Mouse (Mus musculus) gastrocnemius, postnatal 25 days (tissue): ENCODE results near the gene Ufsp1. TPM values are rescaled to one million over a fixed set of nuclear protein-coding genes. Genes with fewer than 3 reads are reported as not detected.
A peak's percentile ranks its signal among the peaks of the same experiment; 100 is the strongest.

Experiments
- DNase-seq: peaks from one replicate; pipeline ENCODE4 v3.0.0; 2022
- microRNA-seq, 2 experiments: library from miRNA; unstranded; fragments of <30 nt; microRNA quantifications; one replicate each; pipeline ENCODE4 v1.2.0; 2021; ENCODE audit warnings: borderline replicate concordance in 2 of 2
- total RNA-seq, 2 experiments: library from RNA; stranded (reverse); gene quantifications; 1 replicate in 1 of 2; 2 replicates in 1 of 2; pipeline ENCODE4 v1.2.3; 2021

Gene Ufsp1
- total RNA-seq, 2 experiments from 2014 or later, result 18.3 to 24.4 TPM

GRCm38 (mm10) chr5:137333512-137334174 is 39.2 kb downstream of the Ufsp1 start, which contains the start of gene Slc12a9:
Gene Slc12a9 (minus strand): TSS chr5:137333597.
- peak; percentile 89 for DNase-seq

GRCm38 (mm10) chr5:137334317-137334716 is 39.9 kb downstream of the Ufsp1 start:
- DNase-seq, result no peak

GRCm38 (mm10) chr5:137335066-137335465 is 40.6 kb downstream of the Ufsp1 start:
- no peak for DNase-seq

GRCm38 (mm10) chr5:137337190-137337589 is 42.8 kb downstream of the Ufsp1 start:
- no peak for DNase-seq

GRCm38 (mm10) chr5:137338256-137338655 is 43.8 kb downstream of the Ufsp1 start:
- peak; percentile 92 for DNase-seq

- DNase-seq, result peak; percentile 66
These were observed 44.3 kb downstream of the Ufsp1 start for GRCm38 (mm10) chr5:137338663-137339289.

- peak; percentile 71 for DNase-seq
These were observed 45.0 kb downstream of the Ufsp1 start for GRCm38 (mm10) chr5:137339290-137339979.

GRCm38 (mm10) chr5:137340222-137340621 is 45.8 kb downstream of the Ufsp1 start:
- DNase-seq, result no peak

- no peak for DNase-seq
These were observed 48.1 kb downstream of the Ufsp1 start for GRCm38 (mm10) chr5:137342407-137343012.

- no peak for DNase-seq
These were observed 49.0 kb downstream of the Ufsp1 start for GRCm38 (mm10) chr5:137343412-137343811.

- DNase-seq, result no peak
These were observed 49.4 kb downstream of the Ufsp1 start for GRCm38 (mm10) chr5:137343869-137344268.

Small RNA genes lying within 50 kb of the gene (microRNA-seq; reads per million reads assigned to microRNA genes)
- 0 to 0.26 reads per million in 2 experiments for gene Mir7036
- 0 reads per million in 2 experiments for gene Mir8116

Other genes starting within 250 kb of the Ufsp1 start
- 10 to 100 TPM; 13.5 to 23.4 TPM for gene Ap1s1, start 248.5 kb upstream of the Ufsp1 start, total RNA-seq
- gene Serpine1, start 222.4 kb upstream of the Ufsp1 start, total RNA-seq, result 1 to 10 TPM; 1.3 to 4.9 TPM
- 1 to 10 TPM; 7.4 TPM for gene Trim56, start 178.4 kb upstream of the Ufsp1 start, total RNA-seq
- gene Muc3, start 145.3 kb upstream of the Ufsp1 start, total RNA-seq, result not detected
- under 1 TPM; 0.15 to 0.27 TPM for gene Muc3a, start 82.2 kb upstream of the Ufsp1 start, total RNA-seq
- 10 to 100 TPM; 26.4 to 40.7 TPM for gene Ache, start 7.1 kb upstream of the Ufsp1 start, total RNA-seq
- gene Srrt, start 13.0 kb downstream of the Ufsp1 start, total RNA-seq, result 10 to 100 TPM; 38.5 to 44.7 TPM
- gene Trip6, start 19.8 kb downstream of the Ufsp1 start, total RNA-seq, result 1 to 10 TPM; 5.2 to 5.3 TPM
- gene Slc12a9, start 39.0 kb downstream of the Ufsp1 start, total RNA-seq, result 1 to 10 TPM; 2.3 to 3.1 TPM
- 10 to 100 TPM; 13.4 to 15.8 TPM for gene Ephb4, start 55.5 kb downstream of the Ufsp1 start, total RNA-seq
- under 1 TPM in 1 of 2 experiments, not detected in 1; 0.08 TPM for gene Zan, start 182.4 kb downstream of the Ufsp1 start, total RNA-seq
- 1 to 10 TPM; 9.7 to 9.9 TPM for gene Pop7, start 207.9 kb downstream of the Ufsp1 start, total RNA-seq
- 10 to 100 TPM; 15.2 to 17.5 TPM for gene Gigyf1, start 223.9 kb downstream of the Ufsp1 start, total RNA-seq
- not detected for gene Epo, start 238.6 kb downstream of the Ufsp1 start, total RNA-seq
- 100 to 1,000 TPM; 129 to 130 TPM for gene Gnb2, start 238.9 kb downstream of the Ufsp1 start, total RNA-seq